Mouse (Mus musculus) CD4-positive helper T cell, adult 2 months (primary cell): Measurements from ENCODE around the gene Polr3gl.

Experiments used
- DNase-seq: peaks from one replicate; pipeline ENCODE4 v3.0.0-alpha.2; 2012; ENCODE audit warnings: low read depth, missing footprints, low spot score

Gene Polr3gl

DNA sequence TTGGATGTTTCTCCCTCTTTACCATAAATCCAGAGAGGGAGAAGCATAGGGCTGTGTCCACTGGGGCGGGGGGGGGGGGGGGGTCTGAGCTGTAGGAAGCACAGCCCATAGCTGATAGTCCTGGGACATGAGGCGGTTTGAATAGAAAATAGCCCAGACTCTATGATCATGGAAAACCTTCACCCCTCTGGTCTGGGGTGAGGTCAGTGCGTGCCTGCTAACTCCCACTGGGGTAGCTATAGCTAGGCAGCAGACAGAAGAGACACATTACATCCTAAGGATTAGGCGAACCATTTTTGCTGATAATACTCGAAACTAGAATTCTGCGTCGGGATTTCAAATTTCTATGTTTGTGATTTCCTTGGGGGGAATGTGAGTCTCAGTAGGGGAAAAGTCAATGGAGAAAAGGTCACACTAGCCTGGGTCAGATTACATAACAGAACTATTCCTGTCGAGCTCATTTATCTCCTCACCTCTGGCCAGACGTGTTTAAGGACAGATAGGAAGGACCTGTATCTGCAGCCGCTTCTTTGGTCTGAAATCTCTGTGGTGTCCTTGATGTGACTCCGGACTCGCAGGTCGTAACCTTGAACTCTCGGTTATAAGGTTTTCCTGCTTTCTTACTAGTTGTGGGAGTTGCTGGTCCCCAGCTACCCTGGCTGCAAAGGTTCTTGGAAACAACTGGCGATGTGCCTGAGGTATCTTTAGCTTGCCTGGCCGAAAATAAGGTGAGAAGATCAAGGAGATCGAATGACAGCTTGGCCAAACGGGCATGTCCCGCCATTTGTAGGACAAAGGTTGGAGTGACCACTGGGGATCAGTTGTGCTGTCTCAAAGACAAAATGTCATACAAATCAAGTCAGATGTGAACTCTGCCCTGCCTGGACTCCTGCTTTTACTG lies 20.1 kb downstream of the Polr3gl start:
- no peak for DNase-seq

DNA sequence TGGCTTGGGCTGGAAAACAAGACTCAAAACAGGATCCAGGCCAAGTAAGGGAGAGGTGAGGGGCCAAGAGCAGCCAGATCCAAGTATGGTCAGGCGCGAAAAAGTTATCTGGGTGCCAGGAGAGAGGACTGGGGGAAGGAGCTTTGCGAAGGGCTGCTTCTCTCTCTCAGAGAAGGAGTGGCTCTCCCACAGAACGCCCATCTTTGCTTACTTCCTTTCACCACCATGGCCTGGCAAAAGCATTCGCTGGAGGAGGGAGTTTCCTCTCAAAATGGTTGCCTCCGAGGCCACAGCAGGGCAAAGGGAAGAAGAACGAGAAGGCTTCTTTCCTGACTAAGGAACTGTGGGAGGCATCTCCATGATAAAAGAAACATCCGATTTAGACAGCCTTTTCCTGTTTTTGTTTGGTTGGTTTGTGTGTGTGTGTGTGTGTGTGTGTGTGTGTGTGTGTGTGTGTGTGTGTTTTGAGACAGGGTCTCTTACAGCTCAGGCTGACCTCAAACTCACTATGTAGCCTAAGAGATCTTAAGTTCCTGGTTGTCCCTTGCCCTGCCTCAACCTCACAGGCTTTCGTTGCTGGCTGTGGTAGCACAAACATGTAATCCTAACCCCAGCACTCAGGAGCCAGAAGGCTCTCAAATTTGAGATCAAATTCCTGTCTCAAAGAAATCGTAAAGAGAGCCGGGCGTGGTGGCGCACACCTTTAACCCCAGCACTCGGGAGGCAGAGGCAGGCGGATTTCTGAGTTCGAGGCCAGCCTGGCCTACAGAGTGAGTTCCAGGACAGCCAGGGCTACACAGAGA lies 21.9 kb downstream of the Polr3gl start:
- DNase-seq, result no peak

DNA sequence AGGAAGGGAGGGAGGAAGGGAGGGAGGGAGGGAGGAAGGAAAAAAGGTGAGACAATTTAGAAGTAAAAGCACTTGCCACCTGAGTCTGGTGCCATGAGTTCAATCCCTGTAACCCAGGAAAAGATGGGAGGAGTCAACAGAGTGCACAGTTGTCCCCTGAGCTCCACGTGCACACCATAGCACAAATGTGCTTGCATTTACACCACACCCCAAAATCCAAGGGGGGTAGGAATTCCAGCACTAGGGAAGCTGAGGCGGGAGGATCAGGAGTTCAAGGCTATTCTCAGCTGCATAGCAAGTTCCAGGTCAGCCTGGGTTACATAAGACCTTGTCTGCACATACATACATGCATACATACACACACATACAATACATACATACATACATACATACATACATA lies 22.6 kb downstream of the Polr3gl start:
- no peak for DNase-seq

DNA sequence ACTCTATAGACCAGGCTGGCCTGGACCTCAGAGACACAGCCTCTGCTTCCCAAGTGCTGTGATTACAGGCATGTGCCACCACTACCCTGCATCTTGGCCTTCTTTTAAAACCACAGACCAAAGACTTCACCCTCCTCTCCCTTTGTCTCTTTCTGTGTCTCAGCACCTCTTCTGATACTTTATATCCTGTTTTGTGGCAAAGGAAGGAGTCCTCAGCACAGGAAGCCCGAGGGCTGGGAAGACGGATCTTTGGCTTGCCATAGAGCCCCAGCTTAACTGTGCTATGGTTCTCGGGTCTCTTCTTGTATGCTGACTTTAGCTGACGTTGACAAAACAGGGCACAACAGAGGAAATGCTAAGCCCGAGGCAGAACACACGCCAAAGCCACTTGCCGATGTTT lies 23.3 kb downstream of the Polr3gl start:
- peak; percentile 49 for DNase-seq

DNA sequence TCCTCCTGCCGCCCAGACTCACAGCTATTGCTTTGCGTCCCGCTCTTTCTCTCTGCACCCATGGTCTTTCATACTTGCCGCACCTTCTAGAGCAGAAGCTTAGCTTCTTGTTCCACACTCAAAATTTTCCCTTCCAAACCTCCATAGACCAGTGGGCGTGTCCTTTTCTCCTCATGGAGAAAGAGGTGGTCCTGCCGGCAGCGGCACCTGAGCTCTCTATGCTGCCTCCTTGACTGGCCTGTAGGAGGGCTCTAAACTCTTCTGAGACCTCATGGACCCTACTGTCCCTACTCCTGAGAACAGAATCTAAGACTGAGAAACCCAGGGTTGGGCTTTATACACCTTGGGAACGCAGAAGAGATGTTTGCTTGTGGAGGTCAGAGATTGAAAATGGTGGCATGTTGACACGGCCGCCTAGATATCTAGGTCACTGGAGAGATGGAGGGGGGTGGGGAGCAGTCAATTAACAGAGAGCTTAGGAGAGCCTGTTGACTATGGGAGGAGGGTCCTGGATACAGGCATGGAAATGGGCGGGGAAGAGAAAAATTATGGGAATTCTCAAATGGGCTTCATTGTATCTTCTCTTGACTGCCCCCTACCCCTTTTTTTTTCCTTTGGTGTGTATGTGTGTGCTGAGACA lies 23.9 kb downstream of the Polr3gl start:
- no peak for DNase-seq

DNA sequence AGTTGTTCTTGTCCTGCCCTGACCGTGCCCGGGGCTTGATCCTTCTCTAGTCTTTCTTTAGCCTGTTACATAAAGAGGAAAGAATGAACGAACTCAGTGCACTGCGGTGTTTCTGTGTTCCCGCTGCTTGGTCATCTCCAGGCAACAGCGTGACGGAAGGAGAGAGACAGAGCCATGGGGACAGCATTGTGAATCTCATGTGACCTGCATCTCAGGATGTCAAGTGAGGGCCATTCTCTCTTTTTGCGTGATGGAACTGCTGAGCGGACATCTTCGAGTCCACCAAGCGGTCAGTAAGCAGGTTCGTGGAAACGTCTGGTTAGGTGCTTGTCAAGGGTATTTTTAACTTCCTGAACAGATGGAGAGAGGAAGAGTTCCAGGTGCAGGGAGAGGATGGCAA lies 24.5 kb downstream of the Polr3gl start:
- no peak for DNase-seq

DNA sequence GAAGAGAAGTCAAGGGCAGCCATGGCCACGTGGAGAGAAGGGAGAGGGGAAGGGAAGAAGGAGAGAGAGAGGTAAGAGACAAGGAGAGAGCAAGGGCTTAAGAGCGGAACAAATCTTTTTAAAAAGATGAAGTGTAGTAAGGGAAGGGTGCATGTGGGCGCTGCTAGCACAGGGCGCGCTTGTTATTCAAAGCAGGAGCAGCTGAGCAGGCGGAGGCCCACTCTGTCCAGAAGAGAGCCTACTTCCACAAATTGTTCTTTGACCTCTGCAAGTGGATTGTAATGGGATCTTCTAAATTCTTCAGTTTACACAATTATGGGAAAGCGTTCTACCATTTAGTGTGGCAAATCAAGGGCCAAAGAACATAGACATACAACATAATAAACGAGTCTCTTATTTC lies 25.4 kb downstream of the Polr3gl start:
- DNase-seq, result no peak

DNA sequence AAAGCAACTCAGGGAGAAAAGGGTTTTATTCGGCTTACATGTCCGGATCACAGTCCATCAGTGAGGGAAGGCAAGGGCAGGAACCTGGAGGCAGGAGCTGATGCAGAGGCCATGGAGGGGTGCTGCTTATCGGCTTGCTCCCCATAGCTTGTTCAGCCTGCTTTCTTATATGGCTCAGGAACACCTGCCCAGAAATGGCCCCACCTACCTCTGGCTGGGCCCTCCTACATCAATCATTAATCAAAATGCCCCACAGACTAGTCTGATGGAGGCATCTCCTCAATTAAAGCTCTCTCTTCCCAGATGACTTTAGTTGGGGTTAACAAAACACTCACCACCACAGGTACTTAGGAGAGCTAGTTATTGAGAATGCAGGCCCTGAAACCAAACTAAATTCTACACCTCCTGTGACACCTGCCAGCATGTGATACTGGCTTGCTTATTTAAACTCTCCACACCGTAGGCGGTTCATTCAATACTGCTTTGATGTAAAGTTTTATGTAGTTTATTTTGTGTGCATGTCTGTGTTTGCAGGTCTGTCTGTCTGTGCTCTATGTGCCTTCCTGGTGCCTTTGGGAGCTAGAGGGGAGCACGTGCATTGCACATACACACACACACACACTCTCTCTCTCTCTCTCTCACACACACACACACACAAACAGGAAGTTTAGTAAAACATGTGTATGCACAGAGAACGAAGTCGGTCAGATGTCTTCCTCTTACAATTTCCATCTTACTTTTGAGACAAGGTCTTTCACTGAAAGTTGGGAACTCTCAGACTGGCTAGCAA lies 27.1 kb downstream of the Polr3gl start:
- DNase-seq, result peak; percentile 56

DNA sequence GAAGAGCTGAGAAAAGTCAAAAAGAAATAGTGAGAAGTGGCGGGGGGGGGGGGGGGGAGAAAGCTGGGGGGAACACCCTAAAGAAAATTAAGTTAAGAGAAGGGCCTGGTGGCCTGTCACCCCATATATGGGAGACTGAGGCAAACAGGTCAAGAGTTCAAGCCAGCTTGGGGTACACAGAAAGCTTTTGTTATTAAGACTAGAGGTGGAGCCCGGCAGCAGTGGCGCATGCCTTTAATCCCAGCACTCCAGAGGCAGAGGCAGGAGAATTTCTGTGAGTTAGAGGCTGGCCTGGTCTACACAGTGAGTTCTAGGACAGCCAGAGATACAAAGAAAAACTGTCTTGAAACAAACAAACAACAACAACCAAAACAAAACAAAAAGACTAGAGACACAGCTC lies 28.9 kb downstream of the Polr3gl start:
- no peak for DNase-seq

DNA sequence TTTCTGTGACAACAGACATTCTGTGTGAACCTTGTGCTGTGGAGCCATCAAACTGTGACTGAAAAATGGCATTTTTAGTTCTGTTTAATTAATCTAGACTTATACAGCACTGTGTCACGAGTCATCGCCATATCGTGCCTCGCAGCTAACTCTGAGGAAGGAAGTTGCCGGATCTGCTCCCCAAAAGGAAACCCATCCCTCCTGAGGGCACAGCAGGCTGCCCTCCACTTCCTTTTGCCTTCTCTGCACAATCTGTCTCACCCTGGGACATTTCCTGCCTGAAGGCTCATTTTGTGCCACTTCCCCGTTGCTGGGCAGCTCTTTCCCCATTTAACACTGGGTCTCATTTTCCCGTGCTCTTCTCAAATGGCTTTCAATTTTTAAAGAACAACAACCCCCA lies 29.3 kb downstream of the Polr3gl start:
- DNase-seq, result peak; percentile 72

DNA sequence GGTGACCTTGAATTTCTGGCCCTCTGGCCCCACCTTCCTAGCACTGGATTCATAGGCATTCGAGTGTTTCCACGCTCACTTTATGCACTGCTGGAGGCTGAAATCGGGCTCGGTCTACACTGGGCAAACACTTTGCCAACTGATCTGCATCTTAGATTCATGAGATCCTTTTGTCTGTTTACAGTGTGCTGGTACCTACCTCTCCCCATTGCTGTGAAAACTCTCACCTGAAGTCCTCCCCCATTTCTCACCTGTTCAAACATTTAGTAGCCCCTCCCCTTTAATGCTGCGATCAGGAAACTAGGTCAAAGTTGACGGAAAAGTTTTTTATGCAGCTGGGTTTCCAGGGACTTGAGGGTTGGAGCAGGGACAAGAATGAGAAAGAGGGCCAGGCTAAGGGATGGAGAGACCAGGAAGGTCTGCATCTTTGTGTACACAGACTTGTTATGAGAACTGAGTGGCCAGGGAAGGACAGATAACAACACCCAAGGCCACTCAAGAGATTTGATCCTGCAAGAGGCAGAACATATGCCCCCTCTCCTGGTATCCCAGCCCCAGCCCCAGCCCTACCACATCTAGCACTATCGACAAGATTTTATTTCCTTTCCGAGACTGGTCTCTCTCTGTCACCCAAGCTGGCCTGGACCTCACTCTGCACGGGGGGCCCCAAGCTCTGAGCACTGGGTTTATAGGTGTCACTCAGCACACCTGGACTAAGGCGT lies 29.9 kb downstream of the Polr3gl start:
- no peak for DNase-seq

DNA sequence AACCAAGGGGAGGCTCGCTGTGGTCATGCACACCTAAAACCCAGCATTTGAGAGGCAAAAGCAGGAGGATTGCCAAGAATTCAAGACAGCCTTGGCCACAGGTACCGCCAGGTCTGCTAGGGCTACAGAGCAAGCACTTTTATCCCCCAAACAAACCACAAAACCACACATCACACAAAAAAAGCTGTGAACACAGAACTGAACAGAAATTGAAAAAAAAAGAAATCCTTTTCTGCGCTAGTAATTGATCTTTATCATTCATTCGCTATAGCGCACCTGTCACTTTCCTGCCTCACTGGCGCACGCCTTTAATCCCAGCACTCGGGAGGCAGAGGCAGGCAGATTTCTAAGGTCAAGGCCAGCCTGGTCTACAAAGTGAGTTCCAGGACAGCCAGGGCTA lies 30.7 kb downstream of the Polr3gl start:
- DNase-seq, result peak; percentile 82

DNA sequence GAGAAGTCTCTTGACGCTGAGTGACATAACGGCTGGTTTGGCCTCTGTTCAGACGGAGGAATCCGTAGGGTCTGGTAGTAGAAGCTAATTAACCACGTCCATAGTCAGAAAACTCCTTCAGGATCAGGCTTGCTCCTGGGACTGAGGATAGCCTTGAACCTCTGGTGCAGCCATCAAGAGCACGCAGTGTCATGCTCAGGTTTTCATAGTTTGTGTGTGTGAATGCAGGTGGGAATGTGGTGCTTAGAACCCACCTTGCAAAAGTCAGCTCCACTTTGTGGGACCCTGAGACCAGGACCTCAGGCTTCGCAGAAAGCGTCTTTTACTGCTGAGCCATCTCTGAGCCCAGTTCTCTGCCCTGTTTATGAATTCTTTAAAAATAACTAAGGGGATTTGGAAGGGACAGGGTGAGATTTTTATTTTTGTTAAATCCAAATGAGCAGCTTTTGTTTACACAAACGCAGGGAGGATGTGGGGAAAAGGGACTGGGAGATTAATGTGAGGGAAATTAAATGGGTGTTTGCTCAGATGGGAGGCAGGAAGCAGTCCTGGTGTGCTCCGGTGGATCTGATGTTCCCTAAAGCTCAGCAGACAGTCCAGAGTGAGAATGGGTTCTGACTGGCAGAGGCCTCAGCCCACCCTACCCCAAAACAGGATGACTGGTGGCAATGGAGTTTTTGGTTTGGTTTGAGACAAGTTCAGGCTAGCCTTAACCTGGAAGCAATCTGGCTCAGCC lies 31.9 kb downstream of the Polr3gl start:
- DNase-seq, result peak; percentile 24

DNA sequence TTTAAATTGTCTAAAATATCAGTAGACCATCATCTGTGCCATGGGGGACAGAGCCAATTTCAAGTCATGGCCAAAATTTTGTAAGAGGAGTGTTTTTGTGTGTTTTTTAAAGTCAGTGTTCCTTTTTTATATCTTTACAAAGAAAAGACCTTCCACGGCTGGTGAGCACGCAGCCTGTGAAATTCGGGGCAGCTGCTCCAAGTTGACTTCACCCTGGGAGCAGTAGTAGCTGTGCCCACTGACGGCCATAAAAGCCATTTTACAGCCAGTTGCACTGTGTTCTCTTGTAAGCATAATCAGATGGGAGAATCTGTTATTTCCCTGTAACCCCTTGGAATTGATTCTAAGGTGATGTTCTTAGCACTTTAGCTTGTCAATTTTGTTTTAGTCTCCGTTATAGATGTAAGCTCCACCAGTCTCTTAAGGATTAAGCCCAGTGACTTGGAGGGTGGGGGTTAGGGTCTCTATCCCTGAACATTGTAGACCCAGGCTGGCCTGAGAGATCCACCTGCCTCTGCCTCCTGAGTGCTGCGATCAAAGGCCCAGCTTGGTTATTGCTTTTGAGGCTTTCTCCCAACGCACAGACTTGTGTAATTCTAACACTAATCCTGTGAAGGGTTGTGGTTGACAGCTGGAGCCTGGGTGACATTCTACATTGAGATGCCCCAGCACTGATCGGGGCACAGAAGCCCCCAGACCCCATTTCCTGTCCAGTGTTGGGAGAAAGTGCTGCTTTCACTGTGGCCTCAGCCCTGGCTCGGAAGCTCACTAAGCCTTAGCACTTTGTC lies 32.9 kb downstream of the Polr3gl start:
- DNase-seq, result no peak

DNA sequence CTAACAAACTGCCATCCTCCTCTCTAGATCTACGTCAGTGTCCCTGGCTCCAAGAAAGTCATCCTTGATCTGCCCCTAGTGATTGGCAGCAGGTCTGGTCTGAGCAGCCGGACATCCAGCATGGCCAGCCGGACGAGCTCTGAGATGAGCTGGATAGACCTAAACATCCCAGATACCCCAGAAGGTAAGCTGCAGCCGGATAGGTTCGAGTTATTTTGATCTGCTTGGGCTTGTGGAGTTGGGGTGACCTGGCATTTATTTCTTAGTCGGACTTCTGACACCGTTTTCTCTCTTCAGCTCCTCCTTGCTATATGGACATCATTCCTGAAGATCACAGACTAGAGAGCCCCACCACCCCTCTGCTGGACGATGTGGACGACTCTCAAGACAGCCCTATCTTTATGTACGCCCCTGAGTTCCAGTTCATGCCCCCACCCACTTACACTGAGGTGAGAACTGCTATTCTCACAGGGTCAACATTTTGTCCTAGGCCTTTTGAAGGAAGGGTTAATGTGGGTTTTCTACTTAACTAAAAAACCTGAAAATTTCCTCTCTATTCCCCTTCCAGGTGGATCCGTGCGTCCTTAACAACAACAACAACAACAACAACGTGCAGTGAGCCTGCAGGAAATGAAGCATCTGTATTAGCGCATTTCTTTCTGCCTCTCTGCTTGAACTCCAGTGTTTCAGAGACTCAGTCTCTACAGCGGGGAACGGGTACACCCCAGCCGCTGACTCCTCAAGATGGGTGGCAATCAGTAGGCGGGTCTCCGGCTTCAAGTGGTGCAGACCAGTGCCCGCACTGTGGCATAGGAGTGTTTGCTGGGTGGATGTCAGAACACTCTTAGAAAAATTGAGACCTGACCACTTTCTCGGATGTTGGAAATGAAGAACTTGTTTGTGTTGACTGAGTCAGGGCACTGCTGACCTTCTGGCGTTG lies 33.8 kb downstream of the Polr3gl start:
- DNase-seq, result no peak

DNA sequence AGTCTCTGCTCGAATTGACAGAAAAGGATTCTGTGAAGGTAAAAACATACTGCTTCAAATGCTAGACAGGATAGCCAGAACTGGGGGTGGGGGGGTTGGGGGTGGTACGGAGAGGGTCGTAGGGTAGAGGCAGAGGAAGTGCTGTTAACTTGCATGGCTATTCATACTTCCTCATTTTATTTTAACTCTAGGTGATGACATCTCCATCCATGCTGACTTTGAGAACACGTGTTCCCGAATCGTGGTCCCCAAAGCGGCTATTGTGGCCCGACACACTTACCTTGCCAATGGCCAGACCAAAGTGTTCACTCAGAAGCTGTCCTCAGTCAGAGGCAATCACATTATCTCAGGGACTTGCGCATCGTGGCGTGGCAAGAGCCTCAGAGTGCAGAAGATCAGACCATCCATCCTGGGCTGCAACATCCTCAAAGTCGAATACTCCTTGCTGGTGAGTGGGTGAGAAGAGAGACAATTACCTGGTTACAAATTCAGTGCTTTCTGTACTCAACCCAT lies 34.5 kb downstream of the Polr3gl start:
- DNase-seq, result peak; percentile 25

DNA sequence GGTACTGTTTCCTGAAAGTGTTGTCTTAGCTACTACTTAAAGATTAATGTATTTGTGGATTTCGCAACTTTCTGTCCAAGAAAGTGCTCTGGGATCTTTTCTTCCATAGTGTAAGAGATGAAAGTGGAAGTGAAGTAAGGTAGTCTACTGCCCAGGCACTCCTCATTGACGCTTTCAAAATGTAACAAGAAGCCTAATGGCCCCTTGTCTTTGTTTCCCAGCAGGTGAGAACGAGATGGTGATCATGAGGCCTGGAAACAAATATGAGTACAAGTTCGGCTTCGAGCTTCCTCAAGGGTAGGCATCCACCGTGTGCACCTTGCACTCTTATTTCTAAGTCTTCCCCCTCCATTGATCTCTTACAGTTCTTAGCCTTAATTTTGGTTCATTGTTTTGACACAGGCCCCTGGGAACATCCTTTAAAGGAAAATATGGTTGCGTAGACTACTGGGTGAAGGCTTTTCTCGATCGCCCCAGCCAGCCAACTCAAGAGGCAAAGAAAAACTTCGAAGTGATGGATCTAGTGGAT lies 35.2 kb downstream of the Polr3gl start:
- peak; percentile 42 for DNase-seq

DNA sequence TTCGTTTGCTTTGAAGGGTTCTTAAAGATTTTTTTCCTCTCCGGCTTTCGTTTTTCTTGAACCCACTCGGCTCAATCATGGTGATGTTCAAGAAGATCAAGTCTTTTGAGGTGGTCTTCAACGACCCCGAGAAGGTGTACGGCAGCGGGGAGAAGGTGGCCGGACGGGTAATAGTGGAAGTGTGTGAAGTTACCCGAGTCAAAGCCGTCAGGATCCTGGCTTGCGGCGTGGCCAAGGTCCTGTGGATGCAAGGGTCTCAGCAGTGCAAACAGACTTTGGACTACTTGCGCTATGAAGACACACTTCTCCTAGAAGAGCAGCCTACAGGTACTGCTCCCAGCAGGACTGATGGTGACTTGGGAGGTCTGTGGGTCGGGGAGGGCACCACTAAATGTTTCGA lies 35.8 kb downstream of the Polr3gl start:
- DNase-seq, result no peak
